Mouse (Mus musculus): ENCODE measurements around the gene Fam102a. TPM values are rescaled to one million over a fixed set of nuclear protein-coding genes. Genes with fewer than 3 reads are reported as not detected.
"Not testable (repeated sequence)": the region's sequence is repeated elsewhere in the genome, so short reads cannot be mapped to it uniquely, and the experiment has no call there.

Fam102a gene
- 19.5 and 21.0 TPM in 2 replicates for polyA plus RNA-seq (2015; fragmentation: Nextera tagmentation; extraction: Ambion mirVana)

DNA sequence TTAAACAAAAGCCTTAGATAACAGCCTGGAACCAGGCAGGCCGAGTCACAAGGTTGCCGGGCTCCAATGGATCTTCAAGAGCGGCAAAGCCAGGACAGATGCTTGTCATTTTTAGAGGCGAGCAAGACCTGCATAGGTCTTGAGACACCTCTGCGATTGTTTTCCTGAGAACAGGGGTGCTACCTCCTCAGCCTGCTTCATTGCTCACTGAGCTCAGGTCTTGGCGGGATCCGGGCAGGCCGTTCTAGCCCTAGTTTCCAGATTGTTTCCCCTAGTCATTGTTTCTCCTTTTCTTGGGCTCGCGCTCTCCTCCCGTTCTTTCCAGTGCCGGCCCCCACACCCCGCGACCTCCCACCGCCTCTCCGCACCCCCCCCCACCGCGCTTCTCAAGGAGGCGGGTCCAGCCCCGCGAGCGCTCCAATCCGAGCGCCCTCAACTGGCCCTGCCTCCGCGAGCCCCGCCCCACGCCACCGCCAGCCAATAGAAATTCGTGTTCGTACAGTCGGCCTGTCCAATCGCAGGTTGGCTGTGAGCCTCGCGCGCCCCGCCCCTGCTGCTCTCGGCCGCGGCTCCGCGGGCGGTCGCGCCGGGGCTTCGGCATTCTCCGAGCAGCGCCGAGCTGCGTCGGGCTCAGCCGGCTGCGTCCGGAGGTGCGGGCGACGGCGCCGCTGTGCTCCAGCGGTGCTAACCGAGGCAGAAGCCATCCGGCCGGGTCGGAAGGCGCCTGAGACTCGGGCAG is at the start of gene Fam102a:
Gene Fam102a (plus strand): TSS at position 600 of the 739 bp plus-strand sequence.
- peak; percentile 97 for ATAC-seq (ENCODE audit: insufficient number of reproducible peaks, low FRiP score, low TSS enrichment, low read depth)
- Histone ChIP-seq H3K36me3 (no peaks in the 10 kb centered on the region), H3K4me1 (peaks cover 55% of the 10 kb centered on the region)

DNA sequence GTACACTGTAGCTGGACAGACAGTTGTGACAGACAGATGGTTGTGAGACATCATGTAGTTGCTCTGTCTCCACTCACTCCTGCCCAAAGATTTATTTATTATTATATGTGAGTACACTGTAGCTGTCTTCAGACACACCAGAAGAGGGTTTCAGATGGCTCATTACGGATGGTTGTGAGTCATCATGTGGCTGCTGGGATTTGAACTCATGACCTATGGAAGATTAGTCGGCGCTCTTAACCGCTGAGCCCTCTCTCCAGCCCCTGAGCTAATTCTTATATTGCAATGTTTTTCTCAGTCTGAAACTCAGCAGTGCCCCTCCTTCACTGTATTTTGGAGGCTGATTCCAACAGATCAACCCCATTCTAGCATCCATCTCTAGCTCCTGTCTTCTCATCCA is 49.4 kb upstream of the Fam102a start:
- H3K27ac ChIP-seq (replicated peaks) = no peak overlapping the region
- H3K4me2 ChIP-seq (replicated peaks) = no peak overlapping the region
- WGBS = 81% methylated on average over 4 of the region's 4 CpGs
- H3K27me3 ChIP-seq = no peaks in the 10 kb centered on the region
- no peaks in the 10 kb centered on the region for H3K9me3 ChIP-seq (replicated peaks)
- H3K9ac ChIP-seq = no peak overlapping the region
- no peak for ATAC-seq (ENCODE audit: insufficient number of reproducible peaks, low FRiP score, low TSS enrichment, low read depth)
- no peaks in the 10 kb centered on the region for H3K4me1 ChIP-seq
- H3K36me3 ChIP-seq = no peaks in the 10 kb centered on the region
- no peak overlapping the region for H3K4me3 ChIP-seq (replicated peaks)

More for the DNA sequence above, at the start of gene Fam102a:
- Histone ChIP-seq H3K9me3 (replicated peaks) (no peaks in the 10 kb centered on the region), H3K27me3 (no peaks in the 10 kb centered on the region), H3K4me2 (replicated peaks) (peak within 1 kb of the TSS; percentile 74), H3K4me3 (replicated peaks) (peak within 1 kb of the TSS; percentile 62), H3K9ac (peak within 1 kb of the TSS; percentile 62), H3K27ac (replicated peaks) (peak within 1 kb of the TSS; percentile 95)
- WGBS = under 1% methylated on average over 67 of the region's 67 CpGs

DNA sequence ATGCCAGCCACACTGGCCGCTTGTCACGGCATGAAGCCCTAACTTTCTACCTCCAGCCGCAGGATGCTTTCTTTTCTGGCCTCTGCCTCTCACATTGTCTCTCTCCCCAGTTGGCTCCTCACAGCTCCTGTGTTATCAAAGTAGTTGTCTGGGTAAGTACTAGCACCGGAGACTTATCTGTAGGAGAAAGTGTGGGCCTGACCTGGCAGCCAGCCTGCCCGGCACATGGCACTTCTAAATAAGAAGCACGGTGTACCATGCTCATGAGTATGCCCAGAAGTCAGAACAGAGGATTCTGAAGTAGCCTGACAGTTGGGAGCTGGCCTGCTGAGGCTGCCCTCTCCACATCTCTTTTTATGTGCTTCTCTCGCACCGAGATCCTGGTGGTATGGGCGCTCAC is 49.0 kb upstream of the Fam102a start:
- no peak overlapping the region for H3K9ac ChIP-seq
- no peak for ATAC-seq (ENCODE audit: insufficient number of reproducible peaks, low FRiP score, low TSS enrichment, low read depth)
- H3K4me2 ChIP-seq (replicated peaks) = no peak overlapping the region
- H3K27ac ChIP-seq (replicated peaks) = no peak overlapping the region
- no peaks in the 10 kb centered on the region for H3K4me1 ChIP-seq
- no peak overlapping the region for H3K4me3 ChIP-seq (replicated peaks)
- no peaks in the 10 kb centered on the region for H3K27me3 ChIP-seq
- 91% methylated on average over 9 of the region's 9 CpGs for WGBS
- H3K9me3 ChIP-seq (replicated peaks) = no peaks in the 10 kb centered on the region
- H3K36me3 ChIP-seq = no peaks in the 10 kb centered on the region

DNA sequence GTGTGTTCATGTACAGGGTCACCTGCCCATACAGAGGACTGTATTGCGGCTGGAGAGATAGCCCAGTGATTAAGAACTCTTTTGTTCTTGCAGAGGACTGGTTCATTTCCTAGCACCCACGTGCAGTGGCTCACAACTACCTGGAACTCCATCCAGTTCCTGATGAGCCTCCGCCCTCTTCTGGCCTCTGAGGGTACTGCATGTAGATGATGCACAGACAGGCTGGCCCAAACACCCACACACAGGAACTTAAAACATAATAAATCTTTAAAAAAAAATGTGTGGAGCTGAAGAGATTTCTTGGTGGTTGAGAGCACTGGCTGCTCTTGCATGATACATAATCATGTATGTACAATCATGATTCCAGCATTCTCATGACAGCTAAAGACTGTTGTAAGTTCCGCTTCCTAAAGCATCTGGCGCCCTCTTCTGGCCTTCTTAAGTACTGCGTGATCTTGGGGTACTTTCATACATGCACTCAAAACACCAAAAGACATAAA is 48.0 kb upstream of the Fam102a start:
- no peak overlapping the region for H3K27ac ChIP-seq (replicated peaks)
- 4% methylated on average over 6 of the region's 6 CpGs for WGBS
- no peaks in the 10 kb centered on the region for H3K36me3 ChIP-seq
- no peak overlapping the region for H3K9ac ChIP-seq
- H3K27me3 ChIP-seq = no peaks in the 10 kb centered on the region
- H3K9me3 ChIP-seq (replicated peaks) = no peaks in the 10 kb centered on the region
- ATAC-seq (ENCODE audit: insufficient number of reproducible peaks, low FRiP score, low TSS enrichment, low read depth) = 0 out of 2 replicates have a peak, but pooled peaks have one; percentile 52
- no peaks in the 10 kb centered on the region for H3K4me1 ChIP-seq
- no peak overlapping the region for H3K4me2 ChIP-seq (replicated peaks)
- no peak overlapping the region for H3K4me3 ChIP-seq (replicated peaks)

DNA sequence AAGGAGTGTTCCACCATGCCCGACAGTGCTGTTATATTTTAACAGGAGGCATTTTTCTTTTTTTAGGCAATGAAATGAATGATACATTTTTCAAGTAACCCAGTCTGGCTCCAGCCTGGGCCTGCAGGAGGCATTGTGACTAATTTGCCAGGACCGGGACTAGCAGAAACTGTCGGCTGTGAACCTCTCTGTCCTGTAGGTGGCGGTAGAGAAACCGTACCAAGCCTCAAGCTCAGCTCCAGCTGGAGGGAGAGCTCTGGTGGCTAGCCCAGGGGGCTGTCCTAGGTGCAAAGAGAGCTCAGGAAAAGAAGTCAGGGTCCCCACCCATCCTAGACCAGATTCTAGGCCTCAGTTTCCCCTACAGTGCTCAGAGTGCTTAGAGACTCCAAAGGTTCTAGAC is 46.5 kb upstream of the Fam102a start:
- H3K27ac ChIP-seq (replicated peaks) = no peak overlapping the region
- H3K4me1 ChIP-seq = no peaks in the 10 kb centered on the region
- H3K9ac ChIP-seq = no peak overlapping the region
- ATAC-seq (ENCODE audit: insufficient number of reproducible peaks, low FRiP score, low TSS enrichment, low read depth) = no peak
- no peak overlapping the region for H3K4me2 ChIP-seq (replicated peaks)
- H3K4me3 ChIP-seq (replicated peaks) = no peak overlapping the region
- H3K9me3 ChIP-seq (replicated peaks) = no peaks in the 10 kb centered on the region
- no peaks in the 10 kb centered on the region for H3K27me3 ChIP-seq
- no peaks in the 10 kb centered on the region for H3K36me3 ChIP-seq
- WGBS = 1% methylated on average over 5 of the region's 5 CpGs

DNA sequence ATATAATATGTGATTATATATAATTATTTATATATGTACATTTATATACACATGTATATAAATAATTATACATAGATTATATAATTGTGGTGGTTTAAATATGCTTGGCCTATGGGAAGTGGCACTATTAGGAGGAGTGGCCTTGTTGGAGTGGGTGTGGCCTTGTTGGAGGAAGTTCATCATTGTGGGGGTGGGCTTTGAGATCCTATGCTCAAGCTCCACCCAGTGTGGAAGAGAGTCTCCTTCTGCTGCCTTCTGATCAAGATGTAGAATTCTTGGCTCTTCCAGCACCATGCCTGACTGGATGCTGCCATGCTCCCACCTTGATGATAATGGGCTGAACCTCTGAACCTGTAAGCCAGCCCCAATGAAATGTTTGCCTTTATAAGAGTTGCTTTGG is 44.4 kb upstream of the Fam102a start:
- not testable (repeated sequence) for H3K4me3 ChIP-seq (replicated peaks); H3K27me3 ChIP-seq; ATAC-seq (ENCODE audit: insufficient number of reproducible peaks, low FRiP score, low TSS enrichment, low read depth); H3K9ac ChIP-seq; H3K9me3 ChIP-seq (replicated peaks); H3K36me3 ChIP-seq; H3K27ac ChIP-seq (replicated peaks); H3K4me2 ChIP-seq (replicated peaks); H3K4me1 ChIP-seq

DNA sequence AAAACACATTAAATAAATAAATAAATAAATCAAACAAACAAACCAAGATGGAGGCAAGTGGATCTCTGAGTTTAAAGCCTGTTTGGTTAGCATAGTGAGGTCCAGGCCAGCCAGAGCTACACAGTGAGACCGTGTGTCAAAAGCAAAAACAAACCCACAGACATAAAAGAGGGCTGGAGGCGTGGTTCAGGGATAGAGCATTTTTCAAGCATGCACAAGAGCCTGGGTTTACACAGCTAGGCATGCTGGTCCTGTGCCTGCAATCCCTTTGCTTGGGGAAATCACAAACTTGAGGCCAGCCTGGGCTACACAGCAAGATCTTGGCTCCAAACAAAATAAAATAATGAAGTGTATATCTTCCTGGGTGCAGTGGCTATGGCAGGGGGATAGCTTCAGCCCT is 42.5 kb upstream of the Fam102a start:
- Histone ChIP-seq H3K4me2 (replicated peaks) (no peak overlapping the region), H3K36me3 (no peaks in the 10 kb centered on the region), H3K27me3 (no peaks in the 10 kb centered on the region), H3K4me1 (0 out of 2 replicates have a peak, but pooled peaks cover 4% of the 10 kb centered on the region), H3K9me3 (replicated peaks) (no peaks in the 10 kb centered on the region), H3K9ac (no peak overlapping the region), H3K27ac (replicated peaks) (no peak overlapping the region), H3K4me3 (replicated peaks) (no peak overlapping the region)
- whole genome bisulfite sequencing = 50% methylated on average over 2 of the region's 2 CpGs
- no peak for ATAC-seq (ENCODE audit: insufficient number of reproducible peaks, low FRiP score, low TSS enrichment, low read depth)

DNA sequence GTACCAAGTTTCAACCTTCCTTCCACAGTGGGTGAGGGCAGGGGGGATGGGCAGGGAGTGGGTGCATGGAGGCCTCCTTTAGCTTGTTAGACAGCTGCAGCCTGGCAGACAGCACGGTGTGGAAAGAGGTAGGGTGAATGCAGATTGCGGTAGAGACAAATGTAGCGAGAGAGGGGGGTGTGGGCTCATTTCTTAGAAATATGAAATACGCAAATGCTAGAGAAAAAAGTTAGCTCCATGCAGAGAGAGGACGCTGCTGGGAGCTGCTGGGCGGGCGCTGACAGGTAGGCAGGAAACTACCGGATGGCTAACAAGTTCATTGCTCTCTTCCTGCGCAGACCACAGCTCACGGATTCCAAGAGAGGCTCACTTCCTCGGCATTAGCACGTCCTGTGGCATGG is 41.8 kb upstream of the Fam102a start:
- Histone ChIP-seq H3K4me2 (replicated peaks) (no peak overlapping the region), H3K4me3 (replicated peaks) (no peak overlapping the region), H3K27ac (replicated peaks) (no peak overlapping the region), H3K9ac (no peak overlapping the region), H3K4me1 (0 out of 2 replicates have a peak, but pooled peaks cover 4% of the 10 kb centered on the region), H3K9me3 (replicated peaks) (no peaks in the 10 kb centered on the region), H3K36me3 (no peaks in the 10 kb centered on the region), H3K27me3 (no peaks in the 10 kb centered on the region)
- no peak for ATAC-seq (ENCODE audit: insufficient number of reproducible peaks, low FRiP score, low TSS enrichment, low read depth)
- 60% methylated on average over 12 of the region's 12 CpGs for WGBS

DNA sequence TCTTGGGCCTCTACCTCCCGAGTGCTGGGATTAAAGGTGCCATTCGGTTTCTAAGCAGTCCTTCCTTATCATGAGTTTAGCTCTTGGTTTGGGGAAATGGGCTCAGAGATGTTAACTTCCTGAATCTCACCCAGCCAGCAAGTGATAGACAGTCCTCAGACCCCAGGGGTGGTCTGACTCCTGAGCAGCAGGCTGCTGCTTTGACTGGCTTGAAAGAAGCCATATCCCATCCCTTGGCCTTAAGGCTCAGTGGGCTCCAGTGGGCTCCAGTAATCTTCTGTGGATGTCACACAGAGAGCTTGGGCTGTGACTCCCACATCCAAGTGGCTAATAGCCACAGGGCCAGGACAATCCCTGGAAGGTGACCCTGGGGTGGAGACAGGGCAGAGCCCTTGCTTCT is 40.6 kb upstream of the Fam102a start:
- Histone ChIP-seq H3K4me2 (replicated peaks) (no peak overlapping the region), H3K9ac (no peak overlapping the region), H3K27me3 (no peaks in the 10 kb centered on the region), H3K4me3 (replicated peaks) (no peak overlapping the region), H3K36me3 (no peaks in the 10 kb centered on the region), H3K27ac (replicated peaks) (no peak overlapping the region), H3K4me1 (0 out of 2 replicates have a peak, but pooled peaks cover 4% of the 10 kb centered on the region), H3K9me3 (replicated peaks) (no peaks in the 10 kb centered on the region)
- WGBS = 66% methylated on average over 2 of the region's 2 CpGs
- no peak for ATAC-seq (ENCODE audit: insufficient number of reproducible peaks, low FRiP score, low TSS enrichment, low read depth)

DNA sequence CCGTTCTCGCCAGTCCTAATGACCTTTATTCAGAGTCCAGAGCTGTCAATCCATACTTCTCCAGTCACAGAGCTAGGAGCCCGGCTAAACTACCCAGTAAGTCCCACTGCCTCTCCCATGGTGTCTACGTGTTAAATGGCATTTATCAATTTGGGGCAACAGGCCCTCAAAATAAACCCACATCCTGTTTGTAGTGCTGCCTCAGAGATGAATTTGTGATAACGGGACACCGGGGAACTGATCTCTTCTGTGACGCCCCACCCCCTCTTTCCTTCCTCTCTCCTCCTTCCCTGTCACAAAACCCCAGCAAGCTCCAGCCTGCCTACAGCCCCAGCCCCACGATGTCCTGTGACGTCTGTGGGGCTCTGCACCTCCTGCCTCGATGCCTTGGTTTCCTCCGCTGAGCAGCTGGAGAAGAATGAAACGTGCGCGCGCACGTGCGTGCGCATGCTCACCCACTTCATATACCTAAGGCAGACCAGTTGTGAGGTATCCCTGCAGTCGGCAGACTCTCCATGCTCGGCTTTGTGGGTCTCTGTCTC is 39.9 kb upstream of the Fam102a start:
- H3K27me3 ChIP-seq = no peaks in the 10 kb centered on the region
- 0 out of 2 replicates have a peak, but pooled peaks cover 4% of the 10 kb centered on the region for H3K4me1 ChIP-seq
- no peak overlapping the region for H3K9ac ChIP-seq
- H3K27ac ChIP-seq (replicated peaks) = no peak overlapping the region
- no peaks in the 10 kb centered on the region for H3K36me3 ChIP-seq
- no peak for ATAC-seq (ENCODE audit: insufficient number of reproducible peaks, low FRiP score, low TSS enrichment, low read depth)
- no peak overlapping the region for H3K4me2 ChIP-seq (replicated peaks)
- H3K4me3 ChIP-seq (replicated peaks) = no peak overlapping the region
- H3K9me3 ChIP-seq (replicated peaks) = no peaks in the 10 kb centered on the region
- 62% methylated on average over 20 of the region's 20 CpGs for WGBS

DNA sequence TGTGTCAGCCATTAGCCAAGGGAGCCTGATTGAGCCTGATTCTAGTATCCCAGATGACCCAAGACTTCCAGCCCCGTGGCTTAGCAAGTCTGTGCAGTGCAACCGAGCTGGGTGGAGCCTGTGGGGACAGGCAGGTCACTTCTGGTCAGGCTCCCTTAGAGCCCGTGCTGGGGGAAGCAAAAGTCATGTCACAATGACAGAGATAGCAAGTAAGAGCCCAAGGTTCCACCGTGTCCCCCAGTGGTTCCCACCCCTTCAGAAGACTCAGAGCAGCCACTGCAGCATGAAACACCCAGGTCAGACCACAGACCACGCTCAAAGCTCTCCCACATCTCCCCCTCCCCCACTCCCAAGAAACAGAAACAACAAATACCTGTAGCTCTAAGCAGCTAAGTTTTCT is 38.9 kb upstream of the Fam102a start:
- WGBS = 59% methylated on average over 5 of the region's 5 CpGs
- H3K4me3 ChIP-seq (replicated peaks) = no peak overlapping the region
- no peak overlapping the region for H3K9ac ChIP-seq
- no peak for ATAC-seq (ENCODE audit: insufficient number of reproducible peaks, low FRiP score, low TSS enrichment, low read depth)
- H3K4me1 ChIP-seq = 0 out of 2 replicates have a peak, but pooled peaks cover 4% of the 10 kb centered on the region
- H3K27ac ChIP-seq (replicated peaks) = no peak overlapping the region
- no peaks in the 10 kb centered on the region for H3K36me3 ChIP-seq
- no peaks in the 10 kb centered on the region for H3K27me3 ChIP-seq
- H3K9me3 ChIP-seq (replicated peaks) = no peaks in the 10 kb centered on the region
- H3K4me2 ChIP-seq (replicated peaks) = no peak overlapping the region
